In genomic region chr12:100983565-100983964, GRCm38 (mm10) we compare ENCODE assay signal across 15 mouse cellular contexts. TPM values are rescaled to one million over a fixed set of nuclear protein-coding genes. Genes with fewer than 3 reads are reported as not detected.
DNase-seq lines count a peak whose midpoint lies in the region; ATAC-seq and TF ChIP-seq lines count a peak whose summit lies in the region.
"Had no signal": no experiment of that assay in that cellular context is flagged by ENCODE, and none has a peak within 500 bp of the region (broad histone marks: within the 10 kb centered on the region; RNA-seq: fewer than 3 reads in every experiment).

No protein-coding gene starts in this region.

- no peak overlapping the region for H3K4me3 ChIP-seq in gastrocnemius, adult 2 months
- no peak overlapping the region for H3K4me3 ChIP-seq in neural tube, embryonic 12.5 days
- no peak overlapping the region for H3K4me3 ChIP-seq in hindbrain, postnatal 0 days (ENCODE audit: low read length)
- no peak overlapping the region for H3K4me3 ChIP-seq in neural tube, embryonic 15.5 days (replicated peaks)
- no peak overlapping the region for H3K4me3 ChIP-seq in limb, embryonic 10.5 days
- H3K4me3 ChIP-seq: heart, embryonic 10.5 days had no signal

- no peaks in the 10 kb centered on the region for H3K36me3 ChIP-seq in neural tube, embryonic 12.5 days
- H3K36me3 ChIP-seq in hindbrain, postnatal 0 days (ENCODE audit: insufficient read depth, low read length): no peaks in the 10 kb centered on the region
- no peaks in the 10 kb centered on the region for H3K36me3 ChIP-seq in neural tube, embryonic 15.5 days
- H3K36me3 ChIP-seq in limb, embryonic 10.5 days: no peaks in the 10 kb centered on the region
- H3K36me3 ChIP-seq: heart, embryonic 10.5 days had no signal

- H3K4me1 ChIP-seq in neural tube, embryonic 12.5 days: peaks cover 11% of the 10 kb centered on the region; the same call in 1 of the 2 replicates
- H3K4me1 ChIP-seq in hindbrain, postnatal 0 days (ENCODE audit: insufficient read depth, low read length): peaks cover 20% of the 10 kb centered on the region
- peaks cover 46% of the 10 kb centered on the region for H3K4me1 ChIP-seq in neural tube, embryonic 15.5 days
- peaks cover 42% of the 10 kb centered on the region for H3K4me1 ChIP-seq in limb, embryonic 10.5 days

- H3K27ac ChIP-seq in gastrocnemius, adult 2 months: peak overlapping the region; percentile 86
- H3K27ac ChIP-seq in neural tube, embryonic 12.5 days: no peak overlapping the region
- H3K27ac ChIP-seq in hindbrain, postnatal 0 days: peak overlapping the region; percentile 7; the same call in 1 of the 2 replicates
- peak overlapping the region; percentile 23; the same call in 1 of the 2 replicates for H3K27ac ChIP-seq in neural tube, embryonic 15.5 days (replicated peaks)
- no peak overlapping the region for H3K27ac ChIP-seq in limb, embryonic 10.5 days
- H3K27ac ChIP-seq: heart, embryonic 10.5 days had no signal

- TF ChIP-seq CTCF in gastrocnemius, adult 2 months (IDR thresholded peaks at IDR 0.05): no peak
- peak; percentile 18; the same call in 1 of the 2 replicates for TF ChIP-seq CTCF in hindbrain, postnatal 0 days (IDR thresholded peaks at IDR 0.05; ENCODE audit: low read depth)

- no peak overlapping the region for H3K4me2 ChIP-seq in neural tube, embryonic 12.5 days (replicated peaks)
- H3K4me2 ChIP-seq in hindbrain, postnatal 0 days (ENCODE audit: low read depth, low read length): no peak overlapping the region
- H3K4me2 ChIP-seq in neural tube, embryonic 15.5 days: no peak overlapping the region
- H3K4me2 ChIP-seq: liver, embryonic 11.5 days had no signal

- no peak overlapping the region for H3K9ac ChIP-seq in neural tube, embryonic 12.5 days
- no peak overlapping the region for H3K9ac ChIP-seq in hindbrain, postnatal 0 days (replicated peaks; ENCODE audit: low read length)
- no peak overlapping the region for H3K9ac ChIP-seq in neural tube, embryonic 15.5 days (replicated peaks)

- H3K9me3 ChIP-seq in neural tube, embryonic 12.5 days: no peaks in the 10 kb centered on the region
- H3K9me3 ChIP-seq in hindbrain, postnatal 0 days (ENCODE audit: low read length): no peaks in the 10 kb centered on the region
- H3K9me3 ChIP-seq in neural tube, embryonic 15.5 days (replicated peaks): no peaks in the 10 kb centered on the region
- no peaks in the 10 kb centered on the region for H3K9me3 ChIP-seq in limb, embryonic 10.5 days (replicated peaks)
- H3K9me3 ChIP-seq: heart, embryonic 10.5 days had no signal

- intact Hi-C loops in gastrocnemius, adult 2 months (cut with DNase I): no loop called here
- intact Hi-C loops in gastrocnemius, postnatal 14 days (cut with DNase I; ENCODE audit: low total_unique reads): no loop called here

- DNase-seq in gastrocnemius, adult 2 months: no peak
- no peak for DNase-seq in gastrocnemius, postnatal 14 days
- no peak for DNase-seq in neural tube, embryonic 10.5 days (ENCODE audit: extremely low spot score, low spot score)
- peak; percentile 66 for DNase-seq in hindbrain, postnatal 0 days (ENCODE audit: low spot score)
- DNase-seq in embryo, embryonic 9.5 days (ENCODE audit: extremely low spot score): no peak
- no peak for DNase-seq in limb, embryonic 10.5 days (ENCODE audit: low spot score)
- DNase-seq: cerebellum, adult 18-20 months; heart, postnatal 36 days; kidney, adult 11 months; kidney, postnatal 36 days; right cerebral cortex, postnatal 4 days had no signal

- WGBS in neural tube, embryonic 12.5 days: 70% methylated on average over 11 of the region's 11 CpGs
- 25% methylated on average over 11 of the region's 11 CpGs for WGBS in hindbrain, postnatal 0 days
- WGBS in neural tube, embryonic 15.5 days: 57% methylated on average over 11 of the region's 11 CpGs
- WGBS in limb, embryonic 10.5 days: 89% methylated on average over 11 of the region's 11 CpGs

- peak; percentile 37; the same call in 1 of the 2 replicates for ATAC-seq in neural tube, embryonic 12.5 days (ENCODE audit: low FRiP score, low read depth)
- ATAC-seq in hindbrain, postnatal 0 days: peak; percentile 71
- ATAC-seq in neural tube, embryonic 15.5 days (ENCODE audit: low FRiP score): peak; percentile 35; the same call in 1 of the 2 replicates

- H3K27me3 ChIP-seq in neural tube, embryonic 12.5 days (replicated peaks): peaks cover 1% of the 10 kb centered on the region; the same call in 1 of the 2 replicates
- H3K27me3 ChIP-seq in hindbrain, postnatal 0 days (ENCODE audit: insufficient read depth, low read length): no peaks in the 10 kb centered on the region
- no peaks in the 10 kb centered on the region for H3K27me3 ChIP-seq in neural tube, embryonic 15.5 days (replicated peaks)
- peaks cover 57% of the 10 kb centered on the region for H3K27me3 ChIP-seq in limb, embryonic 10.5 days (ENCODE audit: low read depth, poor library complexity, severe bottlenecking)

RNA-seq across cellular contexts. Expression of gene Ccdc88c, which starts 45.3 kb away (rescaled TPM):
- 10 to 100 TPM; 28.4 to 34.7 TPM for total RNA-seq in gastrocnemius, adult 2 months (2021)
- 10 to 100 TPM; 29.2 to 37.2 TPM for total RNA-seq in gastrocnemius, postnatal 14 days (2021)
- polyA plus RNA-seq in neural tube, embryonic 12.5 days (2016; fragmentation: Nextera tagmentation; extraction: Ambion mirVana): 14.7 and 16.0 TPM in 2 replicates
- total RNA-seq in hindbrain, postnatal 0 days (2014; rRNA removed): 17.7 and 23.3 TPM in 2 replicates
- 11.2 and 13.0 TPM in 2 replicates for polyA plus RNA-seq in hindbrain, postnatal 0 days (2015; fragmentation: Nextera tagmentation; extraction: Ambion mirVana)
- polyA plus RNA-seq in neural tube, embryonic 15.5 days (2015; fragmentation: Nextera tagmentation; extraction: Ambion mirVana): 9.6 and 10.1 TPM in 2 replicates
- polyA plus RNA-seq in limb, embryonic 10.5 days (2016; fragmentation: Nextera tagmentation; extraction: Ambion mirVana): 4.9 and 5.1 TPM in 2 replicates

Comparison
In these comparisons a context has a peak if more than half of its experiments do, and no peak if none do; other contexts are left out.
1. H3K27ac ChIP-seq: peak in gastrocnemius, adult 2 months (single experiment), hindbrain, postnatal 0 days (single experiment) and neural tube, embryonic 15.5 days (single experiment); none in neural tube, embryonic 12.5 days (single experiment) and limb, embryonic 10.5 days (single experiment).
2. Peak in every context shown above with its lines, with median percentiles within 50 percentile points of each other: ATAC-seq.